Mouse (Mus musculus) left cerebral cortex, postnatal 10 days (tissue): Measurements from ENCODE around the gene Nat10. TPM values are rescaled to one million over a fixed set of nuclear protein-coding genes. Genes with fewer than 3 reads are reported as not detected.
A peak's percentile ranks its signal among the peaks of the same experiment; 100 is the strongest.

Experiments used
- DNase-seq, 2 experiments: peaks; one replicate each; pipeline ENCODE4 v3.0.0; 2021 to 2022; ENCODE audit warnings: low spot score in 2 of 2, mixed read lengths in 1 of 2; ENCODE audit errors: extremely low spot score in 1 of 2
- intact Hi-C: fragments of 180-260 bp; cut with DNase I; formaldehyde crosslinking; loops from one replicate; pipeline ENCODE4 v1.15.1; 2025
- total RNA-seq, 2 experiments: library from RNA; stranded (reverse); gene quantifications; 2 replicates each; pipeline ENCODE4 v1.2.3; 2021

The Nat10 gene
- total RNA-seq, 2 experiments from 2014 or later: 30.6 to 37.4 TPM

DNA sequence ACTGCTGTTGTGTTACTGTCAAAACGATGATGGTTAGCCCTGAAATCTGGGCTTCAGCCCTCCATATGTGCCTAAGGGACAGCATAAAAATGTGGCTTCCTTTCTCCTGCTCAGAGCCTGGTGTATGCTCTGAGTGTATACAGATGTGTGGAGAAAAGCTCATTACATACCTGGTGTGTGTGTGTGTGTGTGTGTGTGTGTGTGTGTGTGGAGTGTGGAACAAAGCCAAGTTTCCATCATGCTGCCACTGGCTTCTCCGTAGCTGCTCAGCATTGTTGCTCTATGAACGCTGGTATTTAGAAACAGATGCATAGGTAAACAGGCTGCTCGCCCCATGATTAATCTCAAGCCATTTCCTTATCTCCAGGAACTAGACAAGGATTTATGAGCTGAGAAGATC lies 57.2 kb downstream of the Nat10 start:
- intact Hi-C loops: no loop called here
- no peak for DNase-seq

DNA sequence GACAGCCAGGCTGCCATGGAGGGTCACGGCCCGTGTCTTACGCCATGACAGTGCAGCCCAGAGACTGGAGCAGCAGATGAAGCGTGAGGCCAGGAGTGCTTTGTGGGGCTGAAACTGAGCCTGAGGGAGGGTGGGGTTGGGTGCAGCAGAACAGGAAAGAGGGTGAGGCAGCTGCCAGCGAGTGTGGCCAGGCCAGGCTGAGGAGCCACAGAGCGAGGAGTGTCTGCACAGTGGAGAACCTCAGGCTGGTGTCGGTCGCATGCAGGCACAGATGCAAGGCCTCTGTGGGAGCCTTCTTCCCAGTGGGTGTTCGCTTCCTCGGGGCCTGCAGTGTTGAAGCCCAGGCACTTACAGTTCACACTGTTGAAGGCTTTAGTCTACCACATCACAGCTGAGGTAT lies 57.7 kb downstream of the Nat10 start:
- intact Hi-C loops: no loop called here
- no peak for DNase-seq

- no peak for DNase-seq
- intact Hi-C loops: no loop called here
Observed at GRCm38 (mm10) chr2:103700514-103700913, 60.6 kb downstream of the Nat10 start.

DNA sequence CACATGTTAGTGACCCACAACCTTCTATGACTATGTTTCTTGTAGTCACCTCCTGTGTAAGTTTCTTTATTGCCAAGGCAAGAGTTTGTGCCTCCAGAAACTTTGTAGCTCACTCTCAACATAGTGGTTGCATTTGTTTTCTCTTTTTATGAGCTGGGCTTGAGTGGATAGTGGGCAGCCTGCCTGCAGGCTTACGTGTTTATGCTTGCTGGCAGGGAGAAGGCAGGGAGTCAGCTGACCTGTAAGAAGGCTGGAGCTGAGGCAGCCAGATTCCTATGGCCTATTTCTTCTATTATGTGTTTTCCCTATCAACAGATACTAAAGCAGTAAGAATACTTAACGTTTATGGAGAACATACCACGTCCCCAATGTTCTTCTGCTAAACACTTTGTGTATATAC lies 64.9 kb downstream of the Nat10 start:
- DNase-seq: no peak
- intact Hi-C loops: no loop called here

- intact Hi-C loops: no loop called here
- no peak for DNase-seq
Observed at GRCm38 (mm10) chr2:103694777-103695563, 66.1 kb downstream of the Nat10 start.

- no peak for DNase-seq
- intact Hi-C loops: no loop called here
Observed at GRCm38 (mm10) chr2:103692810-103693209, 68.3 kb downstream of the Nat10 start.

- no peak for DNase-seq
- intact Hi-C loops: no loop called here
Observed at GRCm38 (mm10) chr2:103691278-103691677, 69.8 kb downstream of the Nat10 start.

- intact Hi-C loops: no loop called here
- DNase-seq: no peak
Observed at GRCm38 (mm10) chr2:103690828-103691227, 70.2 kb downstream of the Nat10 start.

- intact Hi-C loops: no loop called here
- peak; percentile 52 to 67 for DNase-seq
Observed at GRCm38 (mm10) chr2:103690425-103690824, 70.6 kb downstream of the Nat10 start.

GRCm38 (mm10) chr2:103687888-103688287 lies 73.2 kb downstream of the Nat10 start:
- intact Hi-C loops: no loop called here
- no peak for DNase-seq

DNA sequence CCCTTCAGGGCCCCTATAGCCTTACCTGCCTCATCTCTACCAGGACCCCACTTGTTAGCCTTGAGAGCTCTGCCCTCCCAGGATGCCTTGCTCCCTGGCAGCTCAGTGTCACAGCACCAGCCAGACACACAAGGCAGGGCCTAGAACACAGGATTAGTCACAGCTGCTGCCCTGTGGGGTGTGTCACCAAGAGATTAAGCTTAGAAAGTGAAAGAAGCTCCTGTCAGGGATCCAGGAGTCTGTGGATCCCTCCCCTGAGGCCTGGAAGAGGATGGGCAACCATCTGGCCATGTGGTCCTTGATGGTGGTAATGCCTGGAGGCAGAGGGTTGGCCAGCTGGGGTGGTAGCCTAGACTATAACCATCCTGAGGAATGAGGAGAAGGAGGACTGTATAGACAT lies 73.9 kb downstream of the Nat10 start:
- no peak for DNase-seq
- intact Hi-C loops: no loop called here

DNA sequence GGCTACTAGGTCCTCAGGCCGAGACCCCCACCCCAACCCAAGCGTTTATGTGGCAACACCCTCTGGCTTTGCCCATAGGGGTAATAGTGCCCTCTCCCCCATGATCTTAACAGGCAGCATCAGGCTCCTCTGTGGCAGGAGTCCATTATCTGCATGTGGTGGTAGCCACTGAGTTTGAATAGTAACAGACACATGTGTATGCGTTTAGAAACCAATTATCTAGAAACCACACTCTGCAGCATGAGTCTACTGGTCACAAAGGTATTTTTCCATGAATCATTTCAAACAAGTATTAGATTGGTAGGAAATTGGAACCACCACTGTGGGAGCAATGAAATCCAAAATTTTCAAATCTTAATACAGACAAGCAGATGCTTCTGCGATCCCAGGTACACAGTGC lies 75.5 kb downstream of the Nat10 start:
- no peak for DNase-seq
- intact Hi-C loops: no loop called here

GRCm38 (mm10) chr2:103684926-103685577 lies 76.0 kb downstream of the Nat10 start:
- DNase-seq: no peak
- intact Hi-C loops: no loop called here

- no peak for DNase-seq
- intact Hi-C loops: no loop called here
Observed at GRCm38 (mm10) chr2:103684431-103684830, 76.6 kb downstream of the Nat10 start.

DNA sequence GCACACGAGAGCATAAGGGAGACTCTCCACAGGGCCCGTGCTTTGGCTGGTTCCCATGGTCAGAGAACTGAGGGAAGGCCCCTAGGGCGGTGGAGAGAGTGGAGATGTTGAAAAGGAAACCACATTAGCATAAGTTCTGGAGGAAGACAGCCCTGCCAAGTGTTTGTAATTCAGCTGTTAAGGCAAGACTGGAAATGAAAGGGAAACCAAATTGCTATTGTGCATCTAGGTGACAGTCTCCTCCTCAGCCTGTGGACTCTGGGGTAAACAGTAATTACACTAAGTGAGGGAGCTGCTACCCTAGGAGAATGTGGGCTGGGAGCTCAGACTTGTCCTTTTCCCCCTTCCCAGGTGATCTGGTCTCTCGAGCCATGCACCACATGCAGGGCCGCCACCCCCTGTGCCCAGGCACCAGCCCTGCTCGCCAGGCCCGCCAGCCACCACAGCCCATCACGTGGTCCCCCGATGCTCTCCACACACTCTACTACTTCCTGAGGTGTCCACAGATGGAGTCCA lies 78.1 kb downstream of the Nat10 start:
- peak in 1 of 2 experiments; percentile 28 for DNase-seq
- intact Hi-C loops: no loop called here

DNA sequence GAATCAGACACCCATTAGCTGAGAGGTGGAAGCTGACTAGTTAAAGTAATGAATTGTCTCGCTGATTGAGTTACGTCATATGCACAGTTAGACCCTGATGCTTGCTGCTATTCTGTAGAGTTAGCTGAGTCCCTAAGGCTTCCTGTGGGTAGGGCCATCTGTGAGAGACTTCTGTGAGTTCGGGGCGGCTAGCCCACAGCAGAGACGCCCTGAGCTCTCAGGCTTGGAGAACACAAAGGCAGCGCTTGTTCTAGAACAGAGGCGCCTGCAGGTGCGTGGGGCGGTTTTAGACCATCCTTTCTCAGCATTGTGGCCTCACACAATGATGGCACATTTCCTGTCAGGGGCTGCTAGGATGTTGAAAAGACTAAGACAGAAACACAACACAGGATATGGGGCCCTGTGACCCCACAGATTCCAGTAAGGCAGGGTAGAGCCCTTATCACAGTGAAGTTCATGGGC lies 78.8 kb downstream of the Nat10 start:
- no peak for DNase-seq
- intact Hi-C loops: no loop called here

DNA sequence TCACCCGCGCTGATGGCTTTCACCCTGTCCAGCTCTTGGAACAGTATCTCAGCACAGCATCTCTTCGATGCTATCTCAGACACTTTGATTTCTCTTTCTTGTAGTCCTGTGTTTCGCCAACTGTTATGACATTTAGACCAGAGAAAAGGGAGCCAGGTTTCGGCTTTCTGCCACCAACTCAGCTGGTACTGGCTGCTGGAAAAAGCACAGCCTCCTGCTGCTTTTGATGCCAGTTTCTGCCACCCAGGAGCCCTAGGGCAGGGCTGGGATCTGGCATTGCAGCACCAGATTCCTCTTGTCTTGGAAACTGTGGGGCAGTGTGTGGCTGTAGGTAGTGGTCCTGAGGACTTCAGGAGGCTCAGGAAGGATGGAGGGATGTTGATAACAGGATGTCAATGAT lies 79.9 kb downstream of the Nat10 start:
- no peak for DNase-seq
- intact Hi-C loops: no loop called here

GRCm38 (mm10) chr2:103680364-103681110 lies 80.5 kb downstream of the Nat10 start:
- intact Hi-C loops: no loop called here
- no peak for DNase-seq

DNA sequence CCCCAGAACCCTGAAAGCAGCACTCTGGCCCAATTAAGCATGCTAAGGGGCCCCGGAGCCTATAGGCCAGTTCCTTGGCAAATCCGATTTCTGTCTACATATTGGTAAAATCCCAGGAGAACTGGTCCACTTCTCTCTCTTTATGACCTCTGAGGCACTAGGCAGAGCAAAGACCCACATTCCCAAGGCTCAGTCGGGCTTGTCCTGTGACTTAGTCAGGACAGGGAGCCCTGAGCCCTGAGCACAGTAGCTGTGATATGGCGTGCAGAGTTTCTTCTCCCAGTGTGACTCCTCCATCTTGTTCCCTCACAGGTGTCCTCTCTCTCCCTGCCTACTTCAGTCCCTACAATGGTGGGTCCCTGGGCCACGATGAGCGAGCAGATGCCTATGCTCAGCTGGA lies 82.6 kb downstream of the Nat10 start:
- no peak for DNase-seq
- intact Hi-C loops: no loop called here
